Mouse (Mus musculus) adrenal gland, adult 8-10 months (tissue): ENCODE results near the gene Cpm. TPM values are rescaled to one million over a fixed set of nuclear protein-coding genes. Genes with fewer than 3 reads are reported as not detected.

Source experiments
- DNase-seq: peaks from one replicate; pipeline ENCODE4 v3.0.0; 2022
- total RNA-seq, 4 experiments: library from RNA; stranded (reverse); gene quantifications; 2 replicates each; pipeline ENCODE4 v1.2.4; 2022

The Cpm gene
- total RNA-seq, 4 experiments from 2014 or later = 19.9 to 44.3 (median 31.5) TPM

DNA sequence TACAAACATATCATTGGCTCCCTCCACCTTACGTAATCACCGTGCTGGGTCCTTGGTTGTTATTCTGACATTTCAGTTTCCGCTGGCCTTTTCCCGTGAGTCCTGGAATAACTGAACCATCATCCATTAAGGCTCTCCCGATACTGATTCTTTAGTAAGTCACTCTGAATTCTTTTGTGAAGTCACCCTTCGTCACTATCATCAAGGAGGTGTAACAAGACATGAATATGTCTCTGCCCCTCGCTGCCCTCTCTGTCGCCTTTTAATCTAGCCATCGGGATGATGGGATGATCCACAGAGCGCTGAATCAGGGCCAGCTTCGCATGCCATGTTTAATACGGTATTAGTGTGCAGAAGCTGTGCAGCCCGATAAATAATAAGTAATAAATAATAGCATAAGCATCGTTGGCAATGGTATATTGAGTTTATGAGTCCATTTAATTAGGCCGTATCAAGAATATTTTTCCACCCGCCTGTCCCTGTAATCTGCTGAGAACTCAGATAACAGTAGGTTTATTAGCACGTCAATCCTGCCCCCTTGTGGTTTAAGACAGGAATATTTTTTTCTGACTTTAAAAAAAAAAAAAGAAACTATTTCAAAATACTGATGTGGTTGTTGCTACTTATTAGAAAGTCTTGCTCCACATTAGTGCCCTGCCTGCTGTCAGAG is 47.5 kb downstream of the Cpm start:
- DNase-seq = no peak

- peak; percentile 34 for DNase-seq
Observed at GRCm38 (mm10) chr10:117677494-117678236, 48.4 kb downstream of the Cpm start.

- DNase-seq = no peak
Observed at GRCm38 (mm10) chr10:117678357-117678756, 49.1 kb downstream of the Cpm start.

- DNase-seq = no peak
Observed at GRCm38 (mm10) chr10:117679029-117679686, 49.9 kb downstream of the Cpm start.

DNA sequence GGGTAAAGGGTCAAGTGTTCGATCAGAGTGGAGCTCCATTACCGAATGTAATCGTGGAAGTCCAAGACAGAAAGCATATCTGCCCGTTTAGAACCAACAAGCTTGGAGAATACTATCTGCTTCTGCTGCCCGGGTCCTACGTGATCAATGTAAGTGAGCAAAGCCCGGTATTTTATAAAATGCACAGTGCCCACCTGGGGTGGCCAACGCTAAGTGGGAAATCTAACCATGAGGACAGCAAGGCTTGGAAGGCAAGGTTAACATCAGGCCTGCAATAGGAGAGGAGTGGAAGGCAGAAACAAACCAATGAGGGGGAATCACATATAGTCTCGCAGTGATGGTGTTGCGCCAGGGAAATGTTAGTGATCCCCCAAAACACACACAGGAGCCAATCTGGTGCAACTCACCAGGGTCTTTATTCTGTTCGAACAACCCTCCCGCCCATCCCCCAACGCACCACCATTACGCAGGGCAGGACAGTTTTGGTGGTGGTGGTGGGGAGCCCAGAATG is 50.7 kb downstream of the Cpm start:
- no peak for DNase-seq

DNA sequence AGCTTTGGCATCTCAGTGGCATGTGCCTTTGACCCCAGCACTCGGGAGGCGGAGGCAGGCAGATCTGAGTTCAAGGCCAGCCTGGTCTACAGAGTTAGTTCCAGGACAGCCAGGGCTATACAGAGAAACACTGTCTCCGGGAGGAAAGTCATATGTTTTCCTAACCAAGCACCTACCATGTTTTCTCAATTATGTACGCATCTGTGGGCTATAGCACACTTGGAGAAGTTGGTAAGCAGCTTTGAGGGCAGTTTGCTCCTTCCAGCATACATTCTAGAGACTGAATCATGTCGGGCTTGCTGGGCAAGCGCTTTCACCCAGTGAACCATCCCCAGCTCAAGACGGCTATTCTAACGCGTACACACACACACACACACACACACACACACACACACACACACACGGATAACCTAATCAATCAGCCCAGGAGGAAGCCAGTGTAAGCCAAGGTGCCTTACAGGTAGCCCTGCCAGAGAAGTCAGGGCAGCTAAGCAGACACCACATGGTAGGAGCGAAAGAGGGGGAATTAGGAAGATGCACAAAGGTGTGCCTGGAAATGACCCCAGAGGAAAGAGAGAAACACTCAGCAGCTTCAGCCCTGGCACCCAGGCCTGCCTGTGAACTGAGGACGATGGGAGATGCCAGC is 51.7 kb downstream of the Cpm start:
- no peak for DNase-seq

DNA sequence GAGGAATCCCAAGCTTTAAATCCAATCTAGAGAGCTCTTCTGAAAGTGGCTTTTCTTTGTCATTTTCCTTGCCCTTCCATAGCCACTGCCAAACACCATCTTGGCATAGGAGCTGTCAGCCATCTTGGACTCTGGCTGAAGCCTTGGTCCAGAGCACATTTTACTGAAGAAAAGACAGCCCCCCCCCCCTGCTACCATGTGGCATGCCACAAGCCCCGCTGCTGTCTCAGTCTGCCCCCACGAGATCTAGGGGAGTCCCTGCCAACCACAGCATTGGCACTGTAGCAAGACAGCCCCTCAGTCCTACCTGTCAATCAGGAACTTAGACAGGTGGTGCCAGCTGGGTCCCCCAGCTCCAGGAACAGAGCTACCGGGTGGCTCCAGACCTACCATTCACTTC is 52.2 kb downstream of the Cpm start:
- no peak for DNase-seq

GRCm38 (mm10) chr10:117681999-117682857 is 52.9 kb downstream of the Cpm start:
- no peak for DNase-seq

DNA sequence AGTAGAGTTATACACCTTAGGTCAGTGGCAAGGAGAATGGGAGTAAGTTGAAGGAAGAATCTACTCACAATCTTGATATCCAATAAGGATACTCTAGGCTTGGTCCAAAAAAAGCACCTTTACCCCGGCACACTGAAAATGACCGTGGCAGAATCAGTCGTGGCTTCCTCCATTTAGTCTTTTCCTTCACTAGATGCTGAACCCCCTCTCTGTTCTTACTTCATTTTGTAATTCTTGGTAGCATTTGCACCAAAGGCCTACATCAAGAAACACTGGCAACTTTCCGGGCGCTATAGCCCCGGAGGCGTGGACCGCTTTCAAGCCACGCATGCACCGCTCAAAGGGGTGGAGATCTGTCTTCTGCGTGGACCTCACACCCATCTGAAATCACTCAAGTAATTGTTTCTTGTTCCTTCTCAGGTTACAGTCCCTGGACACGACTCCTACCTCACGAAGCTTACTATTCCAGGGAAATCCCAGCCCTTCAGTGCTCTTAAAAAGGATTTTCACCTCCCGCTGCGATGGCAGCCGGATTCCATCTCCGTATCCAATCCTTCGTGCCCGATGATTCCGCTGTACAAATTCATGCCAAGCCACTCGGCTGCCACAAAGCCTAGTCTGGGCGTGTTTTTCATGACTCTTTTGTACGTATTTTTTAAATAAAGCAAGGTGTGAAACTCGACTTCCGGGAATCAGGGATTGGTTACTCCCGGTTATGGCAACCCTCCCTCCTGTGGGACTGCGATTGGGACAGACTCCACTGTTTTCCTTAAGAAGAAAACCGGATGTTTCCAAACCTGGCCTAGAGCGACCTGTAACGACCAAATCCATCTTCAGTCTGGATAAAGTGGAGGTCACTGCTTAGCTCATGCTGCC is 53.8 kb downstream of the Cpm start:
- DNase-seq = no peak

DNA sequence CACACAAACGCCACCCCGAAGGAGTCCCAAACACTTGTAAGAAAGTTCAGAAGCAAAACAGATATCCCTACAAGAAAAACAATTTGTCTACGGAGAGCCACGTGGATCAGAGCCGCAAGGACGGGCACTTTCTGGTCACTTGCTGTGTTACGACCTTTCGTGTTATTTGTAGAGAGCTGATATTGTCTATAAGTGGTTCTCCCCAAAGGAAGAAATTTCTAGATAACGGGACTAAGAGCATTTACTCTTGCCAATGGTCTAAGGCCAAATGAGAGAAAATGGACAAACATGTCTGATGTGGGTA is 54.4 kb downstream of the Cpm start:
- no peak for DNase-seq

- no peak for DNase-seq
Observed at GRCm38 (mm10) chr10:117684298-117685170, 55.2 kb downstream of the Cpm start.

DNA sequence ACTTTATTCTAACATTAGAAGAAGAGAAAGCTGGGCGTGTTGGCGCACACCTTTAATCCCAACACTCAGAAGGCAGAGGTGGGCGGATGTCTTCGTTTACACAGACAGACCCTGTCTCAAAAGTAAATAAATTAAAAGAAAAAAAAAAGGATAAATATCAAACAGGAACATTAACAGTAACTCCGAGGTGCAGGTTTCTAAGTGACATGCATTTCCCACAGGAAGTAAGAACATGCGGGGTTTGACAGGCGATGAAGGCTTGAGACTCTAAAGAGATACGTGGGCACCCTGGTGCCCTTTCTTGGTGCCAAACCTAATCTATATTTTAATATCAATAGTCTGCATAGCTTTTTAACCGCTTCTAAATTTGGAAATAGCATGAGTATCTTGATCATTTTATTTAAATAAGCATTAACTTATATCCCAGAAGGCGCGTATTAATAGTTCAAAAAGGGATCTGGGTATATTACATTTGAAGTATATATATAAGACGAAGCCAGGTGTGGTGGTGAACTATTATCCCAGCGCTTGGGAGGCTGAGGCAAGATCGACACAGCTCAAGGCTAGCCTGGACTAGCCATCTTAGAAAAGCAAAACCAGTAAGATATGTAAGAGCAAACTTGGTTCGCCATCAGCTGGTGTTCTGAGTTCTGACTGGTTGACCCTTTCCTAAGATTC is 56.0 kb downstream of the Cpm start:
- DNase-seq = no peak

GRCm38 (mm10) chr10:117685849-117686591 is 56.7 kb downstream of the Cpm start:
- DNase-seq = no peak

DNA sequence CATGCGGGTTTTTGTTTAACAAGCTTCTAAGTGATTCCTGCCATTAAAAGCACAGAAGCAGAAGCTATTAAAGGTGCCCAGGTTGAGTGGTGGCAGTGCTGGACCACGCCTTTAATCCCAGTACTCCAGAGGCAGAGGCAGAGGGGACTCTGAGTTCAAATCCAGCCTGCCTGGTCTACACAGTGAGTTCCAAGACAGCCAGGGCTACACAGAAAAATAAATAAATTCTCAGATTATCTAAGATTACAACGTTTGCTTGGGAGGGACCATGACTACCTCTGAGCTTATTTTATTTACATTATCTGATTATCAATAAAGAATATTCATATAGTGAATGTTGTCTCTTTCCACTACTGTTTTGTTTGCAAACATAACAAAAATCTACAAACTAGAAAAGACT is 57.7 kb downstream of the Cpm start:
- DNase-seq = no peak

DNA sequence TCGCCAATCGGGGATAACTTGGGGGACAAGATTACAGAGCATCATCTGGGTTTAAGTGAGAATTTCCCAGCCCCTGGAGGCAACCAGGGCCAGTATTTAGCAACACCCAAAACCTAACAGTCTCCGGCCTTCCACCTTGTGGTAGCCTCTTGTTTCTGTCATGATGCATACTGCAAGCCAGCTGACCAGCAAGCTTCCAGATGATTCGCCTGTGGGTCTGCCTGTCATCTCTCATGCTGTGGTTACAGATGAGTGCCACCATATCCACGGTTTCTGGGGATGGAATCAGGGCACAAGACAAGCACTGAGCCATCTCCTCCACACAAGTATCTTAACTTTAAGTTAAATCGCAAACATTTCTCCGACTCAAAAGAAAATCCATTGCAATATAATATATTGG is 58.3 kb downstream of the Cpm start:
- DNase-seq = no peak

GRCm38 (mm10) chr10:117688204-117689151 is 59.2 kb downstream of the Cpm start:
- DNase-seq = no peak

DNA sequence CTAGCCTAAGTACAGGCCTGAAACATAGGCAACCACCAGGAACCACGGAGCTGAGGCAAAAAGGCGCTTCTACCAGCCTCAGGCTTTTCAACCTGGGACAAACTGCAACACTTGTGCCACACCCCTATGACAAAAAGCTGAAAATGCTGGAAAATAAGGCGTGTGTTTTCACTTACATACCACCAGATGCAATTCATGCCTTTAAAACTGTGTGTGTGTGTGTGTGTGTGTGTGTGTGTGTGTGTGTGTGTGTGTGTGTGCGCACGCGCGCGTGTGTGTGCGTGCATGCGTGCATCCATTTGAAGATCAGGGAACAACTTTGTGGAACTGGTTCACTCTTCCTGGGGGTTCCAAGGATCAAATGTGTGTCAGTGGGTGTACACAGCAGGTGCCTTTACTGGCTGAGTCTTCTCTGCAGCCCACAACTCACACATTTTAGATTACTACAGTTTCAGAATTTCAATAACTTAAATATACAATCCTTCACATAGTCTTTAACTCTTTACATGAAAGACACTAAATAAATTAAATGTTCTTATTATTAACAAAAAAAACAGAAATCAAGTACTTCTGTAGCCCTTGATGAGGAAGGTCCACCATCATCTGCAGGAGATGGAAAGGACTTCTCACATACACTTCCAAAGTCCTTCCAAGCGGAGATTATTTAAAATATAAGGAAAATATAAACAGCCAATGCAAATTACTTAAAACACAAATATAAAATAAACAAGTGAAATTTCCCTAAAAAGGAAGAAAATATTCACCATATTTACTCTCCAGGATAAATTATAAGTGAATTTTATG is 60.2 kb downstream of the Cpm start:
- DNase-seq = no peak
